ENCODE assay signal across 8 mouse cellular contexts in genomic region chr5:102070788-102071187, GRCm38 (mm10). TPM values are rescaled to one million over a fixed set of nuclear protein-coding genes. Genes with fewer than 3 reads are reported as not detected.
DNase-seq lines count a peak whose midpoint lies in the region; ATAC-seq and TF ChIP-seq lines count a peak whose summit lies in the region.

No protein-coding gene starts in this region.

- no peaks in the 10 kb centered on the region for H3K9me3 ChIP-seq in forebrain, embryonic 10.5 days
- H3K9me3 ChIP-seq in limb, embryonic 13.5 days, result no peaks in the 10 kb centered on the region
- H3K9me3 ChIP-seq in neural tube, embryonic 15.5 days (replicated peaks), result no peaks in the 10 kb centered on the region

- H3K4me3 ChIP-seq in liver, adult 2 months (ENCODE audit: insufficient read depth, low read depth, low read length), result peak overlapping the region; percentile 41; the same call in 1 of the 2 replicates
- peak overlapping the region; percentile 96 for H3K4me3 ChIP-seq in forebrain, embryonic 10.5 days
- peak overlapping the region; percentile 89; the same call in 1 of the 2 replicates for H3K4me3 ChIP-seq in limb, embryonic 13.5 days
- peak overlapping the region; percentile 90 for H3K4me3 ChIP-seq in neural tube, embryonic 15.5 days (replicated peaks)
- no peak overlapping the region for H3K4me3 ChIP-seq in thymus, adult 2 months (ENCODE audit: control insufficient read depth, insufficient read depth, low read length)

- no peak for ATAC-seq in limb, embryonic 13.5 days (ENCODE audit: low FRiP score, low read depth)
- no peak for ATAC-seq in neural tube, embryonic 15.5 days (ENCODE audit: low FRiP score)

- no peaks in the 10 kb centered on the region for H3K36me3 ChIP-seq in liver, adult 2 months (ENCODE audit: control insufficient read depth, insufficient read depth, low read length)
- H3K36me3 ChIP-seq in forebrain, embryonic 10.5 days (replicated peaks), result peaks cover 18% of the 10 kb centered on the region
- H3K36me3 ChIP-seq in limb, embryonic 13.5 days, result peaks cover 7% of the 10 kb centered on the region
- H3K36me3 ChIP-seq in neural tube, embryonic 15.5 days, result no peaks in the 10 kb centered on the region
- H3K36me3 ChIP-seq in thymus, adult 2 months (ENCODE audit: control insufficient read depth, insufficient read depth, low read length), result no peaks in the 10 kb centered on the region

- no peak for DNase-seq in liver, adult 2 months (ENCODE audit: extremely low read depth, low read depth, low spot score)
- DNase-seq in liver, result no peak
- no peak for DNase-seq in forebrain, embryonic 10.5 days (ENCODE audit: extremely low spot score, low spot score)
- no peak for DNase-seq in B cell, adult 2 months
- DNase-seq in thymus, adult 2 months, result no peak
- DNase-seq in layer of hippocampus, postnatal 36 days, result no peak

- no peak for TF ChIP-seq CTCF in liver, adult 2 months (IDR thresholded peaks at IDR 0.05; ENCODE audit: low read depth, low read length)
- TF ChIP-seq CTCF in thymus, adult 2 months (IDR thresholded peaks at IDR 0.05; ENCODE audit: borderline replicate concordance, control insufficient read depth, extremely low read depth, insufficient read depth, low read length, poor library complexity), result no peak

- no peak for TF ChIP-seq POLR2A in liver, adult 2 months (IDR thresholded peaks at IDR 0.05; ENCODE audit: extremely low read depth, insufficient read depth, low read length)
- no peak for TF ChIP-seq POLR2A in thymus, adult 2 months (IDR thresholded peaks at IDR 0.05; ENCODE audit: control insufficient read depth, extremely low read depth, insufficient read depth, low read length, poor library complexity)

- H3K9ac ChIP-seq in liver, adult 2 months (ENCODE audit: low read depth, low read length), result peak overlapping the region; percentile 24; the same call in 1 of the 2 replicates
- no peak overlapping the region for H3K9ac ChIP-seq in limb, embryonic 13.5 days
- no peak overlapping the region; the same call in 1 of the 2 replicates for H3K9ac ChIP-seq in neural tube, embryonic 15.5 days (replicated peaks)

- peak overlapping the region; percentile 80 for H3K4me2 ChIP-seq in limb, embryonic 13.5 days (replicated peaks)
- peak overlapping the region; percentile 71 for H3K4me2 ChIP-seq in neural tube, embryonic 15.5 days

- H3K79me2 ChIP-seq in liver, adult 2 months (ENCODE audit: control insufficient read depth, insufficient read depth, low read length), result peaks cover 22% of the 10 kb centered on the region

- no peaks in the 10 kb centered on the region for H3K27me3 ChIP-seq in liver, adult 2 months (ENCODE audit: control insufficient read depth, insufficient read depth, low read length)
- no peaks in the 10 kb centered on the region for H3K27me3 ChIP-seq in forebrain, embryonic 10.5 days (ENCODE audit: poor library complexity, severe bottlenecking)
- H3K27me3 ChIP-seq in limb, embryonic 13.5 days, result no peaks in the 10 kb centered on the region
- H3K27me3 ChIP-seq in neural tube, embryonic 15.5 days (replicated peaks), result no peaks in the 10 kb centered on the region
- H3K27me3 ChIP-seq in thymus, adult 2 months (ENCODE audit: control insufficient read depth, insufficient read depth, low read length), result peaks cover 11% of the 10 kb centered on the region

- WGBS in liver, adult 2 months, result 46% methylated on average over 4 of the region's 4 CpGs
- WGBS in forebrain, embryonic 10.5 days, result 35% methylated on average over 4 of the region's 4 CpGs
- 22% methylated on average over 4 of the region's 4 CpGs for WGBS in limb, embryonic 13.5 days
- 34% methylated on average over 4 of the region's 4 CpGs for WGBS in neural tube, embryonic 15.5 days
- 45% methylated on average over 4 of the region's 4 CpGs for WGBS in thymus, adult 2 months

- peak overlapping the region; percentile 69 for H3K27ac ChIP-seq in liver, adult 2 months (replicated peaks; ENCODE audit: insufficient read depth, low read depth, low read length)
- H3K27ac ChIP-seq in forebrain, embryonic 10.5 days, result peak overlapping the region; percentile 69
- no peak overlapping the region; the same call in 1 of the 2 replicates for H3K27ac ChIP-seq in limb, embryonic 13.5 days
- H3K27ac ChIP-seq in neural tube, embryonic 15.5 days (replicated peaks), result peak overlapping the region; percentile 99
- H3K27ac ChIP-seq in thymus, adult 2 months (ENCODE audit: control insufficient read depth, insufficient read depth, low read length), result no peak overlapping the region

- no peaks in the 10 kb centered on the region; the same call in 1 of the 2 replicates for H3K4me1 ChIP-seq in liver, adult 2 months (ENCODE audit: control insufficient read depth, insufficient read depth, low read length)
- peaks cover 53% of the 10 kb centered on the region for H3K4me1 ChIP-seq in forebrain, embryonic 10.5 days
- peaks cover 35% of the 10 kb centered on the region for H3K4me1 ChIP-seq in limb, embryonic 13.5 days
- H3K4me1 ChIP-seq in neural tube, embryonic 15.5 days, result peaks cover 49% of the 10 kb centered on the region
- no peaks in the 10 kb centered on the region for H3K4me1 ChIP-seq in thymus, adult 2 months (replicated peaks; ENCODE audit: control insufficient read depth, insufficient read depth, low read length)

RNA-seq across cellular contexts. Expression of gene Wdfy3, which starts 1.1 kb away (rescaled TPM):
- 17.0 and 28.1 TPM in 2 replicates for total RNA-seq in liver, adult 2 months (2014; rRNA removed)
- polyA plus RNA-seq in liver, adult 2 months (2012; rRNA removed), result 12.3 and 14.4 TPM in 2 replicates
- 14.8 TPM in 2 replicates for polyA plus RNA-seq in forebrain, embryonic 10.5 days (2016; fragmentation: Nextera tagmentation; extraction: Ambion mirVana)
- 17.7 and 18.6 TPM in 2 replicates for polyA plus RNA-seq in limb, embryonic 13.5 days (2015; fragmentation: Nextera tagmentation; extraction: Ambion mirVana)
- polyA plus RNA-seq in neural tube, embryonic 15.5 days (2015; fragmentation: Nextera tagmentation; extraction: Ambion mirVana), result 20.5 and 22.9 TPM in 2 replicates
- 6.2 and 6.8 TPM in 2 replicates for polyA plus RNA-seq in thymus, adult 2 months (2012; rRNA removed)
- total RNA-seq in layer of hippocampus, postnatal 36 days (2021), result 100 to 1,000 TPM; 116 to 122 TPM

Comparison
In these comparisons a context has a peak if more than half of its experiments do, and no peak if none do; other contexts are left out.
1. H3K27ac ChIP-seq: peak in liver, adult 2 months (single experiment), forebrain, embryonic 10.5 days (single experiment) and neural tube, embryonic 15.5 days (single experiment); none in limb, embryonic 13.5 days (single experiment) and thymus, adult 2 months (single experiment).